Mouse (Mus musculus): ENCODE measurements around the gene Tent5b. TPM values are rescaled to one million over a fixed set of nuclear protein-coding genes. Genes with fewer than 3 reads are reported as not detected.
"Not testable (repeated sequence)": the region's sequence is repeated elsewhere in the genome, so short reads cannot be mapped to it uniquely, and the experiment has no call there.

Gene Tent5b
- total RNA-seq, 2 experiments from 2014 or later: 1.1 TPM

GRCm38 (mm10) chr4:133495711-133496110 lies 15.8 kb downstream of the Tent5b start:
- Histone ChIP-seq H3K4me3 (no peak overlapping the region), H3K27ac (no peak overlapping the region)
- TF ChIP-seq CTCF (IDR thresholded peaks at IDR 0.05): no peak
- intact Hi-C loops (cut with DNase I): no loop called here
- DNase-seq: no peak

- H3K27ac ChIP-seq: no peak overlapping the region
- no peak for TF ChIP-seq CTCF (IDR thresholded peaks at IDR 0.05)
- no peak for DNase-seq
- intact Hi-C loops (cut with DNase I): no loop called here
- peak overlapping the region; percentile 78 for H3K4me3 ChIP-seq
Measured at GRCm38 (mm10) chr4:133496738-133497445, 17.0 kb downstream of the Tent5b start.

- intact Hi-C loops (cut with DNase I): no loop called here
- DNase-seq: peak; percentile 55
- H3K27ac ChIP-seq: peak overlapping the region; percentile 67
- H3K4me3 ChIP-seq: peak overlapping the region; percentile 78
- no peak for TF ChIP-seq CTCF (IDR thresholded peaks at IDR 0.05)
Measured at GRCm38 (mm10) chr4:133497461-133498159, 17.7 kb downstream of the Tent5b start.

GRCm38 (mm10) chr4:133498160-133498724 lies 18.3 kb downstream of the Tent5b start, which contains the start of gene Trnp1:
Gene Trnp1, minus strand, starts transcription at chr4:133498550.
- peak within 1 kb of the TSS; percentile 78 for H3K4me3 ChIP-seq
- peak within 1 kb of the TSS; percentile 67 for H3K27ac ChIP-seq
- peak; percentile 74 for DNase-seq
- TF ChIP-seq CTCF (IDR thresholded peaks at IDR 0.05): no peak
- intact Hi-C loops (cut with DNase I): no loop called here

GRCm38 (mm10) chr4:133501514-133501913 lies 21.6 kb downstream of the Tent5b start:
- TF ChIP-seq CTCF (IDR thresholded peaks at IDR 0.05): no peak
- DNase-seq: no peak
- Histone ChIP-seq H3K27ac (no peak overlapping the region), H3K4me3 (no peak overlapping the region)
- intact Hi-C loops (cut with DNase I): no loop called here

- TF ChIP-seq CTCF (IDR thresholded peaks at IDR 0.05): no peak
- H3K4me3 ChIP-seq: no peak overlapping the region
- no peak overlapping the region for H3K27ac ChIP-seq
- DNase-seq: no peak
- intact Hi-C loops (cut with DNase I): no loop called here
Measured at GRCm38 (mm10) chr4:133504300-133504699, 24.4 kb downstream of the Tent5b start.

- H3K4me3 ChIP-seq: no peak overlapping the region
- TF ChIP-seq CTCF (IDR thresholded peaks at IDR 0.05): no peak
Measured at GRCm38 (mm10) chr4:133504755-133505485, 25.0 kb downstream of the Tent5b start.

GRCm38 (mm10) chr4:133506573-133506972 lies 26.6 kb downstream of the Tent5b start:
- no peak for DNase-seq
- Histone ChIP-seq H3K27ac (no peak overlapping the region), H3K4me3 (no peak overlapping the region)
- no peak for TF ChIP-seq CTCF (IDR thresholded peaks at IDR 0.05)
- intact Hi-C loops (cut with DNase I): no loop called here

More at GRCm38 (mm10) chr4:133504755-133505485, 25.0 kb downstream of the Tent5b start:
- H3K27ac ChIP-seq: no peak overlapping the region
- intact Hi-C loops (cut with DNase I): no loop called here
- no peak for DNase-seq

GRCm38 (mm10) chr4:133508990-133509389 lies 29.1 kb downstream of the Tent5b start:
- no peak for DNase-seq
- no peak overlapping the region for H3K27ac ChIP-seq
- intact Hi-C loops (cut with DNase I): no loop called here
- no peak overlapping the region for H3K4me3 ChIP-seq
- TF ChIP-seq CTCF (IDR thresholded peaks at IDR 0.05): no peak

- no peak for DNase-seq
- H3K27ac ChIP-seq: no peak overlapping the region
- TF ChIP-seq CTCF (IDR thresholded peaks at IDR 0.05): no peak
- H3K4me3 ChIP-seq: no peak overlapping the region
- intact Hi-C loops (cut with DNase I): loop anchor here (5.0 kb wide), 1 partner anchor 34 kb away; no protein-coding TSS in a partner anchor
Measured at GRCm38 (mm10) chr4:133511050-133511449, 31.1 kb downstream of the Tent5b start.

GRCm38 (mm10) chr4:133512511-133512910 lies 32.6 kb downstream of the Tent5b start:
- H3K27ac ChIP-seq, H3K4me3 ChIP-seq, DNase-seq: not testable (repeated sequence)
- intact Hi-C loops (cut with DNase I): loop anchor here (2.0 to 5.0 kb wide), 2 partner anchors 35 to 90 kb away; no protein-coding TSS in a partner anchor

GRCm38 (mm10) chr4:133512972-133513371 lies 33.0 kb downstream of the Tent5b start:
- intact Hi-C loops (cut with DNase I): loop anchor here (2.0 to 5.0 kb wide), 2 partner anchors 36 to 90 kb away; no protein-coding TSS in a partner anchor
- no peak overlapping the region for H3K4me3 ChIP-seq
- H3K27ac ChIP-seq: no peak overlapping the region
- peak; percentile 95 for TF ChIP-seq CTCF (IDR thresholded peaks at IDR 0.05)
- peak; percentile 76 for DNase-seq

Data from gastrocnemius, adult 2 months (tissue).